Mouse (Mus musculus): ENCODE measurements around the gene Ccdc74a. TPM values are rescaled to one million over a fixed set of nuclear protein-coding genes. Genes with fewer than 3 reads are reported as not detected.
"Not testable (repeated sequence)": the region's sequence is repeated elsewhere in the genome, so short reads cannot be mapped to it uniquely, and the experiment has no call there.

The Ccdc74a gene
- 112 and 123 TPM in 2 replicates for polyA plus RNA-seq (2012; rRNA removed)

DNA sequence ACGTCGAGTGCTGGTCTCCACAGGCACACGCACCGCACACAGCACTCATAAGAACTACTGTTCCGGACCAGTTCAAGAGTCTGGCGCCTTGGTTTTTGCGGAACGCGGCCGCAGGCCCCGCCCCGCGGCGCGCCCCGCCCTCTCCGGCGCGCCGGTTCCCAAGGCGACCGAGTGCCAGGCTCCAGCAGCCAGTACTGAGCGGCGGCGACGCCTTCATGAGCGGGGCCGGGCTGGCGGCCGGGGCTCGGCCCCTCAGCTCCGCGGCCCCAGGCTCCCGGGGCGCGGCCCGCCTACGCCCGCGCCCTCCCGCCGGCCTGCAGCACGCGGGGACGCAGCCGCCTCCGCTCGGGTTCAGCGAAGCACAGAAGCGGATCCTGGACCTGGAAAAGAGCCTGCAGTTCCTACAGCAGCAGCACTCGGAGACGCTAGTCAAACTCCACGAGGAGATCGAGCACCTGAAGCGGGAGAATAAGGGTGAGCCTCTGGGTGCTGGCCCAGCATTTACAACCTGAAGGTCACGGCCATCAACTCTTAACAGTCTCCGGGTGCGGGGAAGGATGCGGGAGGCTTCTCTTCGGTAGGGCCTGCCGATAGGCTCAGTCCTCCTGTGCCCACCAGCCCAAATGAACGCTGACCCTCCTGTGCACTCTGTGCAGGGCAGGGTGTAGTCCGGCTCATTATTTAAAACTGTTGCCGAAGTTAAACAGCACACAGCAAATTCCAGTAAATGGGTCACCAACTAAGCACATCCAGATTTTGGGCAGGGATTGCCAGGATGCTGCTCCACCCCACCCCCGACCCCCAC, at the start of gene Ccdc74a:
Ccdc74a (plus strand) TSS at position 161 of the 805 bp plus-strand sequence.
- Histone ChIP-seq H3K4me3 (replicated peaks; ENCODE audit: insufficient read depth, low read depth, low read length) (peak within 1 kb of the TSS; percentile 65), H3K27me3 (ENCODE audit: control insufficient read depth, insufficient read depth, low read length) (no peaks in the 10 kb centered on the region), H3K27ac (ENCODE audit: insufficient read depth, low read length) (peak within 1 kb of the TSS; percentile 83), H3K4me1 (ENCODE audit: control insufficient read depth, insufficient read depth, low read length) (peaks cover 54% of the 10 kb centered on the region)
- WGBS = under 1% methylated on average over 65 of the region's 65 CpGs
- DNase-seq = peak; percentile 86 to 91
- TF ChIP-seq CTCF (IDR thresholded peaks at IDR 0.05; ENCODE audit: borderline replicate concordance, insufficient read depth, low read depth, low read length) = no peak
- peak; percentile 53; the same call in 1 of the 2 replicates for TF ChIP-seq POLR2A (IDR thresholded peaks at IDR 0.05; ENCODE audit: borderline replicate concordance, insufficient read depth, low read length)

- H3K27me3 ChIP-seq (ENCODE audit: control insufficient read depth, insufficient read depth, low read length) = no peaks in the 10 kb centered on the region; the same call in 1 of the 2 replicates
- DNase-seq = no peak
- no peak overlapping the region for H3K4me3 ChIP-seq (replicated peaks; ENCODE audit: insufficient read depth, low read depth, low read length)
- WGBS = 43% methylated on average over 3 of the region's 3 CpGs
- TF ChIP-seq CTCF (IDR thresholded peaks at IDR 0.05; ENCODE audit: borderline replicate concordance, insufficient read depth, low read depth, low read length) (no peak), POLR2A (IDR thresholded peaks at IDR 0.05; ENCODE audit: borderline replicate concordance, insufficient read depth, low read length) (no peak)
- no peak overlapping the region for H3K27ac ChIP-seq (ENCODE audit: insufficient read depth, low read length)
- H3K4me1 ChIP-seq (ENCODE audit: control insufficient read depth, insufficient read depth, low read length) = no peaks in the 10 kb centered on the region
Measured at GRCm38 (mm10) chr16:17600944-17601562, 45.2 kb upstream of the Ccdc74a start.

DNA sequence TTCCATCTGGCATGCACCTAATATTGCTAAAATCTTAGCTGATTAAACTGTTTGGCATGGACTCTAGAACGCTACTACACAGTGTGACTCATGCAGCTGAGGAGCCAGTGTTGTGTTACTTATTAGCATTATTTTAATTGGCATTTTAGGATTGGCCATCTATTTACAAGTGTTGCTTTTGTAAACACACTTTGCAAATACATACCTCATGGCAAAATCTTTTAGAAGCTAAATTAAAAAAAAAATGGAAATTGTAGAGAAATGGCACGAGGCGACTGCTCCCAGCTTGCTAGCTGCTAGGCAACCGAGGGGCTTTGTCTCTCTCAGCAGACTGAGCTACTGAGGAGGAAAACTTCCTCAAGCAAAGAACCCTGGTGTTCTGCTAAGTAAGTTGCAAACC, 41.3 kb upstream of the Ccdc74a start:
- Histone ChIP-seq H3K4me1 (ENCODE audit: control insufficient read depth, insufficient read depth, low read length) (no peaks in the 10 kb centered on the region), H3K4me3 (replicated peaks; ENCODE audit: insufficient read depth, low read depth, low read length) (no peak overlapping the region), H3K27ac (ENCODE audit: insufficient read depth, low read length) (no peak overlapping the region), H3K27me3 (ENCODE audit: control insufficient read depth, insufficient read depth, low read length) (no peaks in the 10 kb centered on the region; the same call in 1 of the 2 replicates)
- no peak for DNase-seq
- WGBS = 10% methylated on average over 4 of the region's 4 CpGs
- TF ChIP-seq CTCF (IDR thresholded peaks at IDR 0.05; ENCODE audit: borderline replicate concordance, insufficient read depth, low read depth, low read length) = no peak
- no peak for TF ChIP-seq POLR2A (IDR thresholded peaks at IDR 0.05; ENCODE audit: borderline replicate concordance, insufficient read depth, low read length)

DNA sequence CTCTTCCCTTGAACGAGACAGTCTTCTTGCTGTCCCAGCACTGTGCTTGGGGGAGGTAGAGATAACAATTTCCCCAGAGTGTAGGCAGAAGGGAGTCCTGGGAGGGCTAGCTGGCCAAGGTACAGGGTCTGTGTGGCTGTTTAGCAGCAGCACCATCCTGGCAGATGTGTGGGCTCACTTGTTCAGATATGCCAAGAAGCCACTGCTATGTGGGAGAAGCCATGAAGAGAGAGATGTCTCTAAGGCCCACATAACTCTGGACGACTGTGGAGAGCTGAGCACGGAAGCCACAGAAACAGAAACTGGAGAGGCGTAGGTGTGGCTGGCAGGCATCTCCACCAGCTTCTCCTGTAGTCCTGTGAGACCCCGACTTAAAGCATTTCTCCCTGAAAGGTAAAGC, 40.6 kb upstream of the Ccdc74a start:
- Histone ChIP-seq H3K4me1 (ENCODE audit: control insufficient read depth, insufficient read depth, low read length) (no peaks in the 10 kb centered on the region), H3K27ac (ENCODE audit: insufficient read depth, low read length) (no peak overlapping the region), H3K4me3 (replicated peaks; ENCODE audit: insufficient read depth, low read depth, low read length) (no peak overlapping the region), H3K27me3 (ENCODE audit: control insufficient read depth, insufficient read depth, low read length) (no peaks in the 10 kb centered on the region; the same call in 1 of the 2 replicates)
- no peak for TF ChIP-seq CTCF (IDR thresholded peaks at IDR 0.05; ENCODE audit: borderline replicate concordance, insufficient read depth, low read depth, low read length)
- TF ChIP-seq POLR2A (IDR thresholded peaks at IDR 0.05; ENCODE audit: borderline replicate concordance, insufficient read depth, low read length) = no peak
- no peak for DNase-seq
- WGBS = 63% methylated on average over 5 of the region's 5 CpGs

DNA sequence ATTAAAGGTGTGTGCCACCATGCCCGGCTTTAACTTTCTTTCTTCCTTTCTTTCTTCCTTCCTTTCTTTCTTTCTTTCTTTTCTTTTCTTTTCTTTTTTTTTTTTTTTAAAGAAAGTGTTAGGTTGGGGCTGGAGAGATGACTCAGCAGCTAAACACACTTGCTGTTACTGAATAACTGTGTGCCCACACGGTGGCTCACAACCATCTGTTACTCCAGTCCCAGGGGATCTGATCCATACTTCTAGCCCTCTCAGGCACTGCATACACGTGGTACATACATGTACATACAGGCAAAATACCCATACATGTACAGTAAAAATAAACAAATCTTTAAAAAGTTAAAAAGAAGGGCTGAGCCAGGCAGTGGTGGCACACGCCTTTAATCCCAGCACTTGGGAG, 34.9 kb upstream of the Ccdc74a start:
- no peak for TF ChIP-seq CTCF (IDR thresholded peaks at IDR 0.05; ENCODE audit: borderline replicate concordance, insufficient read depth, low read depth, low read length)
- TF ChIP-seq POLR2A (IDR thresholded peaks at IDR 0.05; ENCODE audit: borderline replicate concordance, insufficient read depth, low read length) = no peak
- no peaks in the 10 kb centered on the region for H3K4me1 ChIP-seq (ENCODE audit: control insufficient read depth, insufficient read depth, low read length)
- no peak overlapping the region for H3K27ac ChIP-seq (ENCODE audit: insufficient read depth, low read length)
- no peak overlapping the region for H3K4me3 ChIP-seq (replicated peaks; ENCODE audit: insufficient read depth, low read depth, low read length)
- DNase-seq = no peak
- H3K27me3 ChIP-seq (ENCODE audit: control insufficient read depth, insufficient read depth, low read length) = no peaks in the 10 kb centered on the region
- 50% methylated on average over 4 of the region's 4 CpGs for WGBS

DNA sequence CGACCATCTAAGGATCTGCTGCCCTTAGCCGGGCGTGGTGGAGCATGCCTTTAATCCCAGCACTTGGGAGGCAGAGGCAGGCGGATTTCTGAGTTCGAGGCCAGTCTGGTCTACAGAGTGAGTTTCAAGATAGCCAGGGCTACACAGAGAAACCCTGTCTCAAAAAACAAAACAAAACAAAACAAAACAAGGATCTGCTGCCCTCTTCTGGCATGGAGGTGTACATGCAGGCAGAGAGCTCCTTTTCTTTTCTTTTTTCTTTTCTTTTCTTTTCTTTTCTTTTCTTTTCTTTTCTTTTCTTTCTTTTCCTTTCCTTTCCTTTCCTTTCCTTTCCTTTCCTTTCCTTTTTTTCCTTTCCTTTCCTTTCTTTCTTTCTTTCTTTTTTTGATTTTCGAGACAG, 31.5 kb upstream of the Ccdc74a start:
- peak; percentile 43; the same call in 1 of the 2 replicates for TF ChIP-seq CTCF (IDR thresholded peaks at IDR 0.05; ENCODE audit: borderline replicate concordance, insufficient read depth, low read depth, low read length)
- not testable (repeated sequence) for DNase-seq; H3K4me3 ChIP-seq (replicated peaks; ENCODE audit: insufficient read depth, low read depth, low read length); H3K4me1 ChIP-seq (ENCODE audit: control insufficient read depth, insufficient read depth, low read length); H3K27me3 ChIP-seq (ENCODE audit: control insufficient read depth, insufficient read depth, low read length); H3K27ac ChIP-seq (ENCODE audit: insufficient read depth, low read length)
- 85% methylated on average over 6 of the region's 6 CpGs for WGBS

GRCm38 (mm10) chr16:17616212-17616611, 30.1 kb upstream of the Ccdc74a start:
- no peaks in the 10 kb centered on the region for H3K27me3 ChIP-seq (ENCODE audit: control insufficient read depth, insufficient read depth, low read length)
- H3K4me3 ChIP-seq (replicated peaks; ENCODE audit: insufficient read depth, low read depth, low read length) = no peak overlapping the region
- whole genome bisulfite sequencing = 86% methylated on average over 5 of the region's 5 CpGs
- H3K4me1 ChIP-seq (ENCODE audit: control insufficient read depth, insufficient read depth, low read length) = peaks cover 3% of the 10 kb centered on the region; the same call in 1 of the 2 replicates
- H3K27ac ChIP-seq (ENCODE audit: insufficient read depth, low read length) = no peak overlapping the region
- TF ChIP-seq CTCF (IDR thresholded peaks at IDR 0.05; ENCODE audit: borderline replicate concordance, insufficient read depth, low read depth, low read length) (no peak), POLR2A (IDR thresholded peaks at IDR 0.05; ENCODE audit: borderline replicate concordance, insufficient read depth, low read length) (no peak)
- no peak for DNase-seq

Measured in cerebellum, adult 2 months (tissue).